Mouse (Mus musculus) heart, embryonic 11.5 days (tissue): ENCODE results near the gene Pola2. TPM values are rescaled to one million over a fixed set of nuclear protein-coding genes. Genes with fewer than 3 reads are reported as not detected.

Experiments used
- ATAC-seq: fragments of 200-750 bp; cut with Nextera tagmentation; replicated peaks from 2 replicates; pipeline ENCODE4 v1.8.0; 2017; ENCODE audit warnings: moderate library complexity; ENCODE audit not compliant: insufficient number of reproducible peaks, low FRiP score, low TSS enrichment
- H3K27ac ChIP-seq: fragments of 300-500 bp; sonication (generic); 2 replicates; pipeline ENCODE4 v1.5.1; 2014; ENCODE audit warnings: mild to moderate bottlenecking, low read depth, low read length
- H3K27me3 ChIP-seq: fragments of 300-500 bp; sonication (generic); 2 replicates; pipeline ENCODE4 v1.6.1; 2014; ENCODE audit warnings: mild to moderate bottlenecking, low read length, mixed read lengths; ENCODE audit not compliant: control insufficient read depth, insufficient read depth
- H3K36me3 ChIP-seq: fragments of 300-500 bp; sonication (generic); 2 replicates; pipeline ENCODE4 v1.6.1; 2014; ENCODE audit warnings: mild to moderate bottlenecking, low read length, moderate library complexity, mixed read lengths; ENCODE audit not compliant: control insufficient read depth, insufficient read depth
- H3K4me1 ChIP-seq: fragments of 300-500 bp; sonication (generic); 2 replicates; pipeline ENCODE4 v1.6.1; 2014; ENCODE audit warnings: low read length; ENCODE audit not compliant: control insufficient read depth, insufficient read depth
- H3K4me2 ChIP-seq: fragments of 300-500 bp; sonication (generic); 2 replicates; pipeline ENCODE4 v1.6.1; 2014; ENCODE audit warnings: mild to moderate bottlenecking, moderate library complexity
- H3K4me3 ChIP-seq: fragments of 300-500 bp; sonication (generic); 2 replicates; pipeline ENCODE4 v1.5.1; 2014; ENCODE audit warnings: low read depth, low read length
- H3K9ac ChIP-seq: fragments of 300-500 bp; sonication (generic); 2 replicates; pipeline ENCODE4 v1.6.1; 2014; ENCODE audit warnings: mild to moderate bottlenecking, low read depth, low read length, moderate library complexity
- H3K9me3 ChIP-seq: fragments of 300-500 bp; sonication (generic); replicated peaks from 2 replicates; pipeline ENCODE4 v1.6.1; 2016; ENCODE audit warnings: low read length; ENCODE audit not compliant: control insufficient read depth
- WGBS: fragments of 180-500 bp; shearing (Covaris S2); extraction: QIAGEN DNeasy Blood & Tissue Kit; methylation state at CpG from one replicate; pipeline ENCODE4 v1.1.7; 2014; ENCODE audit not compliant: insufficient replicate concordance; 5-methylcytosine and 5-hydroxymethylcytosine counted together
- polyA plus RNA-seq: library from polyadenylated mRNA; unstranded; fragments of >200 nt; fragmentation: Nextera tagmentation; extraction: Ambion mirVana; gene quantifications from 2 replicates; pipeline ENCODE4 v1.2.1, GENCODE M21; 2014

Pola2 gene
- polyA plus RNA-seq, 1 experiment from 2014 or later, result 58.9 TPM

- no peaks in the 10 kb centered on the region for H3K9me3 ChIP-seq
- no peaks in the 10 kb centered on the region for H3K27me3 ChIP-seq
- peak within 1 kb of the TSS; percentile 64 for H3K4me2 ChIP-seq
- H3K4me1 ChIP-seq, result peaks cover 18% of the 10 kb centered on the region
- H3K27ac ChIP-seq, result peak within 1 kb of the TSS; percentile 89
- peak within 1 kb of the TSS; percentile 99 for H3K4me3 ChIP-seq
- WGBS, result 20% methylated on average over 13 of the region's 13 CpGs
- H3K9ac ChIP-seq, result peak within 1 kb of the TSS; percentile 99
- ATAC-seq, result no peak
- peaks cover 11% of the 10 kb centered on the region for H3K36me3 ChIP-seq
Measured at GRCm38 (mm10) chr19:5913007-5913719, 50.8 kb downstream of the Pola2 start, which contains the start of gene Dpf2. Gene Dpf2, minus strand, starts transcription at chr19:5913010.

- peak overlapping the region; percentile 89 for H3K27ac ChIP-seq
- peaks cover 3% of the 10 kb centered on the region; the same call in 1 of the 2 replicates for H3K36me3 ChIP-seq
- ATAC-seq, result peak; percentile 91
- peak overlapping the region; percentile 99 for H3K4me3 ChIP-seq
- no peaks in the 10 kb centered on the region for H3K9me3 ChIP-seq
- peaks cover 18% of the 10 kb centered on the region for H3K4me1 ChIP-seq
- no peaks in the 10 kb centered on the region for H3K27me3 ChIP-seq
- under 1% methylated on average over 59 of the region's 59 CpGs for WGBS
- peak overlapping the region; percentile 99 for H3K9ac ChIP-seq
- H3K4me2 ChIP-seq, result peak overlapping the region; percentile 64
Measured at GRCm38 (mm10) chr19:5912103-5913006, 51.6 kb downstream of the Pola2 start.

GRCm38 (mm10) chr19:5911430-5912102 lies 52.4 kb downstream of the Pola2 start:
- peak overlapping the region; percentile 99 for H3K4me3 ChIP-seq
- H3K4me1 ChIP-seq, result peaks cover 18% of the 10 kb centered on the region
- ATAC-seq, result no peak
- WGBS, result 6% methylated on average over 14 of the region's 14 CpGs
- H3K9ac ChIP-seq, result peak overlapping the region; percentile 99
- peak overlapping the region; percentile 64 for H3K4me2 ChIP-seq
- H3K9me3 ChIP-seq, result no peaks in the 10 kb centered on the region
- H3K36me3 ChIP-seq, result peaks cover 6% of the 10 kb centered on the region; the same call in 1 of the 2 replicates
- H3K27me3 ChIP-seq, result no peaks in the 10 kb centered on the region
- H3K27ac ChIP-seq, result peak overlapping the region; percentile 89

GRCm38 (mm10) chr19:5910221-5910620 lies 53.8 kb downstream of the Pola2 start:
- H3K27me3 ChIP-seq, result no peaks in the 10 kb centered on the region
- H3K9ac ChIP-seq, result peak overlapping the region; percentile 11; the same call in 1 of the 2 replicates
- H3K27ac ChIP-seq, result no peak overlapping the region
- no peaks in the 10 kb centered on the region for H3K9me3 ChIP-seq
- H3K4me2 ChIP-seq, result peak overlapping the region; percentile 47
- H3K36me3 ChIP-seq, result peaks cover 14% of the 10 kb centered on the region; the same call in 1 of the 2 replicates
- no peak overlapping the region for H3K4me3 ChIP-seq
- no peak for ATAC-seq
- peaks cover 18% of the 10 kb centered on the region for H3K4me1 ChIP-seq
- 50% methylated on average over 6 of the region's 6 CpGs for WGBS

- WGBS, result 89% methylated on average over 3 of the region's 3 CpGs
- Histone ChIP-seq H3K9me3 (no peaks in the 10 kb centered on the region), H3K4me3 (no peak overlapping the region), H3K27me3 (no peaks in the 10 kb centered on the region), H3K36me3 (peaks cover 31% of the 10 kb centered on the region), H3K4me2 (no peak overlapping the region), H3K9ac (no peak overlapping the region), H3K4me1 (peaks cover 18% of the 10 kb centered on the region), H3K27ac (no peak overlapping the region)
- ATAC-seq, result no peak
Measured at GRCm38 (mm10) chr19:5907275-5907674, 56.7 kb downstream of the Pola2 start.

GRCm38 (mm10) chr19:5894002-5894678 lies 69.9 kb downstream of the Pola2 start, which contains the start of gene Tigd3:
Gene Tigd3, minus strand, starts transcription at chr19:5894149.
- peak; percentile 91 for ATAC-seq
- Histone ChIP-seq H3K27me3 (no peaks in the 10 kb centered on the region), H3K4me3 (peak within 1 kb of the TSS; percentile 74), H3K36me3 (peaks cover 8% of the 10 kb centered on the region; the same call in 1 of the 2 replicates), H3K9ac (peak within 1 kb of the TSS; percentile 86), H3K4me1 (peaks cover 14% of the 10 kb centered on the region), H3K9me3 (no peaks in the 10 kb centered on the region), H3K4me2 (peak within 1 kb of the TSS; percentile 95), H3K27ac (peak within 1 kb of the TSS; percentile 50; the same call in 1 of the 2 replicates)
- 3% methylated on average over 36 of the region's 36 CpGs for WGBS

GRCm38 (mm10) chr19:5893282-5894001 lies 70.6 kb downstream of the Pola2 start:
- ATAC-seq, result peak; percentile 40; the same call in 1 of the 2 replicates
- peak overlapping the region; percentile 95 for H3K4me2 ChIP-seq
- H3K9me3 ChIP-seq, result no peaks in the 10 kb centered on the region
- peak overlapping the region; percentile 74 for H3K4me3 ChIP-seq
- peaks cover 7% of the 10 kb centered on the region; the same call in 1 of the 2 replicates for H3K36me3 ChIP-seq
- 11% methylated on average over 28 of the region's 31 CpGs for WGBS
- H3K27me3 ChIP-seq, result no peaks in the 10 kb centered on the region
- H3K27ac ChIP-seq, result peak overlapping the region; percentile 50; the same call in 1 of the 2 replicates
- H3K9ac ChIP-seq, result peak overlapping the region; percentile 86
- H3K4me1 ChIP-seq, result peaks cover 14% of the 10 kb centered on the region
